Mouse (Mus musculus): ENCODE data around the gene Slc11a1.

GRCm38 (mm10) chr1:74363437-74363836 lies 11.6 kb upstream of the Slc11a1 start:
- no peak for TF ChIP-seq CTCF (IDR thresholded peaks at IDR 0.05; ENCODE audit: borderline replicate concordance, insufficient read depth, low read length)
- no peak for TF ChIP-seq POLR2A (IDR thresholded peaks at IDR 0.05; ENCODE audit: low read depth, low read length)

Measured in embryonic fibroblast, embryonic 13.5 days (primary cell).